Mouse (Mus musculus) c-Kit-positive CD71-negative TER-119-negative erythroid progenitor cells, embryonic 14.5 days (primary cell): ENCODE measurements around the gene Qrsl1.

ENCODE experiments used
- DNase-seq: peaks from one replicate; pipeline ENCODE4 v3.0.0-alpha.2; 2013; ENCODE audit warnings: low read depth

Gene Qrsl1

DNA sequence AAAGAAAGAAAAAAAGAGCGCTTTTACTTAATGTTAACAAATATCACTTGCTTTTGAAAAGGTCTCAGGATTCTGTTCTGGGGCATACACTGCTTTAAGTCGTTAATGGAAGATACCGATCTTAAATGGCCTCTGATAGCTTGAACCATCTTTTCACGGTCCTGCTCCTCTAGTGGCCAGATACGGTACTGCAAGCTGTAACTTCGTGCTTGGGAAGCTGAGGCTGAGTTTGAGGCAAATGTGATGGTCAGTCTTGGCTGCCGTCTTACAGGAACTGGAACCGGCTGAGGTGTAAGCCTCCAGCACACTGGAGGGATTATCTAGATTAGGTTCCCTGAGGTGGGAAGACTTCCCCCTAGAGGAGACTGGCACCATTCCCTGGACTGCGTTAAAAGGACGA, 30.8 kb downstream of the Qrsl1 start:
- DNase-seq = no peak

DNA sequence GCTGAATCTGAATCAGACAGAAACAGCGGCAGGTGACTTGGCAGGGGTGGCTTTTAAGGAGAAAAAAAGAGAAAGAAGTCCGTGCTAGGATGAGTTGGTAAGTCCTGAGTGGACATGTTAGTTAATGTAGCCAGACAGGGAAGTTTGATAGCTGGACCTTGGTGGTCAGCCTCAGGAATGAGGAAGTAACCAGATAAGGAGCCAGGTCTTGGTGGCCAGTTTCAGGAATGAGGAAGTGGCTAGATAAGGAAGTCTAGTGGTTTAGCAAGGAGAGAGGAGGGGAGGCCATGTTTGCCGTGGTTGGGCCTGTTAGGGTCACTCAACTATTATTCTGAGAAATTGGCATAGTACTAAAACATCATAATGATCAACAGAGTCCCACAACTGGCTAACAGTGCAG, 45.2 kb downstream of the Qrsl1 start:
- DNase-seq = no peak

DNA sequence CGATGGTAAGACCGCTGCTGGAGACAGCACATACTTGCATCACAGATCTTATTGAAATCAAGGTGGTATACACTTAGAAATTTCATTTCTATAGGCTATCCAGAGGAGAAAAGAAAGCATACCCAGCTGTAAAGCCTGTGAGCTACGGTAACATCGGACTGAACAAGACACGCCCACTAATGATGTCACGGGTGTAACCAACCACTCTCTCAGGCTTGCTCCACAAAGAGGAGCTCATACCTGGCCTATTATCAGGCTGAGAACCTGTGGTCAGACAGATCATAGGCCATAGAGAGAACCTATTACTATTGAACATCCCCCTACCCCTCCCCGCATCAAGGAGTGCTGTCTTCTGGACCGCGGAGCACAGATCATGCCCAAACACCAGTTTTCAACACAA, 45.6 kb downstream of the Qrsl1 start:
- DNase-seq = no peak

DNA sequence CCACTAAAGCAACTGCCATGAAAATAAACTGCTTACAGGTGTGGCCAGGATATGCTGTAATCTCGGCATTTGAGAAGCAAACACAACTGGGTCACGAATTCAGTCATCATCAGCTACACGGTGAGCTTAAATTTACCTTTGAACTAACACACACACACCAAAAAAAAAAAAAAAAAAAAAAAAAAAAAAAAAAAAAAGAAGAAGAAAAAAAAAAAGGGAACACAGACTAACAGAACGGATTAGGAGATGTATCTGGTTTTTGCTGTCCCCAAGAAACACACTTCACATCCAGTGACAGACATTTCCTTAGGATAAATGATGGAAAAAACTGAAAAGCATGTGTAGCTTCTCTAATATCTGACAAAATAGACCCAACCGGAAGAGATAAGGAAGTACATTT, 49.6 kb downstream of the Qrsl1 start:
- DNase-seq = no peak

DNA sequence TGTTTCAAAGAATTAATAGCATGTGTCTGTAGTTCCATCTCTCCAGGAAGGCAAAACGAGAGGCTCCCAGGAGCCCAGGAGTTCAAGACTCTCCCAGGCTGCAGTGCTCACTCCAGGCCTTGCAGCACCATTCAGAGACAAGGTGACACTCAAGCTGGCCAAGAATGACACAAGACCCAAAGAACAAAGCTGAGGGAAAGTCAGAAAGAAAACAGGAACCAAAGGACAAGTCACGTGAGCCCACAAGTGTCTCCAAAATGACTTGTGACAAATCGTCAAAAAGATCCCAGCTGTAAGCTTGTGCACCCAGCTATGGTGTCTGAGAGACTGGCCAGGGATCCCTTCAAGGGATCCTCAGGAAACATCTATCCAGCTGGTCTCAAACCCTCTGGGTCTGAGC, 52.1 kb downstream of the Qrsl1 start:
- DNase-seq = no peak

DNA sequence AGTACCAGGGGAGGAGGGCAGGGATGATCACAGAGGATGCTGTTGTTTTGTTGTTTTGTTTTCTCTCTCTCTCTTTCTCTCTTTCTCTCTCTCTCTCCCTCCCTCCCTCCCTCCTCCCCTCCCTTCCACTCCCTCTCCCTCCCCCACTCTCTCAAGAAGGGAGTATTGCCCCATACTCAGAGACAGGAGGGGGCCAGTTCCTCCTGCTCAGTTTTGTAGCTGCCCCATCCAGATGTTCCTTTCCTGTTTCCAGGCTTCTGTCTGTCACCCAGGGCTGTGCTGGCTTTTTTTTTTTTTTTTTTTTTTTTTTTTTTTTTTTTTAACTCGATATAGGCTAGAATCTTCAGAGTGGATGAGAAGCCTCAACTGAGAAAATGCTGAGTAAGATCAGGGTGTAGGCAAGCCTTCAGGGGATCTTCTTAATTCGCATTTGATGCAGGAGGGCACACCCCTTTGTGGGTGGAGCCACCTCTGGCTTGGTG, 55.4 kb downstream of the Qrsl1 start:
- no peak for DNase-seq

DNA sequence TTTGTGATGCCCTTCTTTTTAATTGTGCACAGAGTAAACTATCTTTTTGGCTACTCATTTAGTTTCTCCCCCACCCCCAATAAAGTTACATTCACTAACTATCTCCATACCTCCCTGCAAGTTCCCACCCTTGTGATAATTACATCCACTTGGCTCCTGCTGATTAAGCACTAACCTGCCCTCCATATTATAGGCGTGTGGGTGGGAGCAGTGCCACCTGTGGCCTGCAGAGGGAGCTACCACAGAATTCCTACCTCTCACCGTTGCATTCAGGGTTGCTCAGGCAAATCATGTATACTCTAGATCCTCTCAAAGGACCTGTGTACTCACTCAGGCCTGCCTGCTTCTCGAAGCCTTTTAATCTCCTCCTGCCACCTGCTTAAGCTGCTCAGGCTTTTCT, 56.1 kb downstream of the Qrsl1 start:
- DNase-seq = no peak

DNA sequence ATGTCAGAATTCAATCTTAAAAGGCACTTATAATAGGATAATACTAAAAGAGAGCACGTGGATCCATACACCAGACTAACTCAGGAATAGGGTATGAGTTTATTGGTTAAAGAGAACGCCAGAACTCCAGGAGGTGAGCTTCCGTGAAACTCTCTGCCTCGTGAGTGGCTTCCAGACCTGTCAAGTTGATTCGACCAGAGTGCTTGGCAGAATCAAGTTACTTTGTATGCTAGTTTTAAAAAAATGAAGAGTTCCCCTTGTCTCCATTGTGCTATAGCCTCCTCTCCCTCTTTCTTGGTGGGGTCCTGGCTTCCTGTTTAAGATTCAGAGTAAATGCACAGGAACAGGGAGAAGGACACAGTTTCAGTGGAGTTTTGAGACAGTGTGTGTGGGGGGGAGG, 60.1 kb downstream of the Qrsl1 start:
- DNase-seq = no peak

DNA sequence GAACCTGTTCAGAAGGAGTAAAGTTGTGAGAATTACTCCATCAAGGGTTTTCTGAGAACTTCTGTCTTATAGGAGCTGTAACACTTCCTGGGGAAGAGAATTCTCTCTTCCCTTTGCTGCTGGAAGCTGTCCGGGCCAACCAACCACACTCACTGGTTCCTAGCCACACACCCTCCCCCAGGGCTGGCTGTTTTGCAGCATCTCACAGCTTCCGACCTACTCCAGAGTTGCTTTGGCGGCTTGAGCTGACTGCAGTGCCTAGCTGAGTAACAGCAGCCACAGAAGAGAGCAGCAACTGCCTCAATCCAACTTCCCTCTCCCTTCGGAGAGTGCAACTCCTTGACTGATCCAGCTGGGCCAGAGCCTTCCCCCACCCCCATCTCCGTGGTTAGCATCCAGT, 68.7 kb downstream of the Qrsl1 start:
- DNase-seq = no peak

DNA sequence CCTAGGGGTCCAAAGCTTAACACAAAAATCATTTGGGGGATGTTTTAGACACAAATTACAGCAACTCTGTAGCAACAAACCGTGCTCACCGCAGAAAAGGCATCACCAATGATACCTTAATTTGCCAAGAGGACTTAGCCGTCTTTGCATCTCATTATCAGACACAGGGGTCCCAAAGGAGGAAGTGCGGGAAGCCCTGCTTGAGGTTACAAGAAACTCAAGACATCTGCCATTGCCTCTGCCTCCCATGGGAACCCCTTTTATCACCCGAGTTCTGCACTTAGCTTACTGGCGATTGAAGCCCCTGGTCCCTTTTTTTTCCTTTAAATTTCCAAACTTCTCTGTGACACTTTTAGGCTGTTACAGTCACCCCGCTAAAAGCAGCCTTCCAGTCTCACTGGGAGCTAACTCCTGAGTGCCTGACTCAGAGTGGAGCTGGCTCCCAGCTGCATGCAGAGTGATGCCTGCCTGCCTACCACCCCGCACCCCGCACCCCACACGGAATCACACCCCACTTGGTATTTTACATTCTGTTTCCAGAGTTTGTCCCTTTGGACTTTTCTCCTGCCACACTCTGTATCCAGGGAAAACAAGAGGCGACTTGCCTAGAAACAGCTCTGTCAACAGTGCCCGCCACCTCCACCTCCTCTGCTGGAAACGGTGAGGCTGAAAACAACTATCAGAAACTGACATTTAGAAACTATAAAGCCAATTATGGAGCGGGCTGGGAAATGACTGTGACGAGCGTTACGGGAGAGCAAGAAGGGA, 71.1 kb downstream of the Qrsl1 start:
- DNase-seq = no peak

DNA sequence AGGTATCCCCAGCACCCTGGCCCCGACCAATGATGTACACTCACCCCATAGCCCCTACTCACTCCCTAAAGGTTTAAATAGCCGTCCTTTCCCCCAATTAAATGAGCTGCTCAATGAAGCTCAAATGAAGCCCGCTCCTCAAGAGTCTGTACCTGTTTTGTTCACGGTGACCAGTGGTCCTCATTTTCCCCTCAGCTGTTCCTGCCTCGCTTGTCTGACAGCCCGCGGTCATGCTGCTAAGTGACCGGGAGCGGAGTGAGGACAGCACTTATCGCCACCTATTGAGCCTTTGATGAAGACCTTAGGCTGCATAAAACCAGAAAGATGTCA, 72.9 kb downstream of the Qrsl1 start:
- no peak for DNase-seq

DNA sequence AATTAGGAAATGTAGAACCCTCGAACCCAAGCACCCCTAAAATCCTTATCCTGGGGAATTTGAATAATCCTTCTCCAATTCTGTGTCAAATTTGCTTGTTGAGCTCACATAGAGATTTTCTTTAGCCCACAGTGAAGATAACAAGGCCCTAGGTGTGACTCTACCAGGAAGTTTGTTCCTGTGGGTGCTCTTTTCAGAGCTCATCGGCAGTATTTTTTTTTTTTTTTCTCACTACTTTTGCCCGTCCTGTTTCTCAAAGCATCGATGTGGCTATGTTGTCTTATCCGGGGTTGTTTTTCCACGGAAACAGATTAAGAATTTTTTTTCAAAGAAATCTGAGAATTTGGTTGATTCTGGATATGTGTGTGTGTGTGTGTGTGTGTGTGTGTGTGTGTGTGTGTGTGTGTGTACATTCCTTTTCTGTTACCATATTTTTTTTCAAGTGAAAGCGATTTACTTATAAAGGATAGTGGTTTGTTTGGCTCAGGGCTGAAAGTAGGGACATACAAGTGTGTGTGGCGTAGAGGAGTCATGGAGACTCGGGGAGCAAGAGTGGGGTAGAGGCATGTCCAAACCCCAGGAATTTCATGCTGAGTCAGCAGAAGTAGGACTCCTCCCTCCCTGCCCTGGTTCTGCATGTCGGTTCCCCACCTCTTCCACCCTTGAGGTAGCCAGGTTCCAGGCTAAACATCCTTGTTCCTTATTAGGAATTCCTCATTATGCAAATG, 73.4 kb downstream of the Qrsl1 start:
- DNase-seq = no peak

DNA sequence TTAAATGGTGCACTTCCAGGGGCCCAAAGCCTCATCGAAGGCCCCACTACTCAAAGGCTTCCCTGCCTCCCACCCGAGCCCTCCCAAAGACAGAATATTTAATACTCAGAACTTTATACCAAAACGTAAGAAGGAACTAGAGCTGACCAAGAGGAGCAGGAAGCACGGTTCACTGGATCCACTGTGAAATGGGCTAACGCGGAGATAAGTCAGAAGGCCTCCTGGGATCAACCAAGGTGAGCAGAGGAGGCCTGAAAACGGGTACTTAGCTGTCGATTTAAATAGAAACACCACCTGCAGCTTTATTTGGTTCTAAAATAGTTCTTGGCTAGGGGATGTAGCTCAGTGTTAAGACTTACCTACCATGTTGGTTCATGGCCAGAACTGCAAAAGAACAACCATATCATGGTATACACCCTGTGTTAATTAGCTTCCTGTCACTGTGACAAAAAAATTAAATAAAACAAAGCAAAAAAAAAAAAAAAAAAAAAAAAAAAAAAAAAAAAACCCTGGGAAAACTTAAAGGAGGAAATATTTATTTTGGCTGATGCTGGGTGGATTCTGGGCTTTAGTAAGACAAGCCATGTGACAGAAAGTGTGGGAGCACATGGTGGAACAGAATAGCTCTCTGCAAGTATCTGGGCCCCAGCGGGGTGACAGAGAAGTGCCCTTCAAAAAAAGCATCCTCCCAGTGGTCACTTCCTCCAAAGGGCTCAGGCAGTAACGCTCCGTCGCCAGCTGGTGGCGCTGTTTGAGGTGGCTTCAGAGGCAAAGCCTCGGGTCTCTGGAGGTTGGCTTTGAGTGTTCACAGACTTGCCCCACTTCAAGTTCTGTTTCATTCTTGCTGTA, 74.5 kb downstream of the Qrsl1 start:
- no peak for DNase-seq

DNA sequence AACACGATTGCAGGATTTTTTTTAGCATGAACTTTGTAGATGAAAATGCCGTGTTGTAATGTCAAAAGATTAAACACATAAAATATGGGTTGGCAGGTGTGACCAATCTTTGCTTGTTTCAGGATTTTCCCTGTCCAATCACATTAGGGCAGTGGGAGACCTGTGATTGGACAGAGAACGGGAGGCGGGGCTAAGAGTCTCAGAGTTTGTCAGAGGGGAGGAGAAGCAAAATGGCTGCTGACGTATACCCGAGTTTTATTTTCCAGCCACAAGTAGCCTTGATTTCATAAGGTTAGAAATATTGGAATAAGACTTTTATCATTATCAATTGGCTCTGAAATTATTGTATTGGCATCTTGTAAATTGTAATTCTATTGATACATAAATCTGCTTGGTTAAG, 75.8 kb downstream of the Qrsl1 start:
- no peak for DNase-seq

DNA sequence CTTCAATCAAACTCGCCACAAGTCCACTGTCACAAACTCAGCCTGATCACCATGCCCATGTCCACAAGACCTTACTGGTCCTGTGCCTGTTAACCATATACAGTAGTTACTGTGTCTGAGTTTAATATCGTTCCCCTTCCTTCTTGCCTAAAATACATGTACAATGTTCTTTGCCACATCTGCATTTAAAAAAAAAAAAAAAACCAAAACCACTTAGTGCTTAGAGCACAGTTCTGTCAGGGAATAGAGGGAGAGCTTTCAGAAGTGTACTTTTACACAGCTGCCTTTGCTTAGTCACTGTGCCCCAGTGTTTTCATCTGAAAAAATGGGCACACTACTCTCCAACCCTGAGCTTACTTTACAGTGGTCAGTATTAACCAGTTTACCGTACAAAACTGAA, 76.8 kb downstream of the Qrsl1 start:
- DNase-seq = no peak
